Mouse (Mus musculus) bone marrow, adult 2 months (tissue): ENCODE data around the gene Eci1. TPM values are rescaled to one million over a fixed set of nuclear protein-coding genes. Genes with fewer than 3 reads are reported as not detected.

ENCODE experiments used
- H3K27ac ChIP-seq: fragments of 200-500 bp; 2 replicates; pipeline ENCODE4 v1.5.1; 2012; ENCODE audit warnings: low read depth, mild to moderate bottlenecking, control low read depth, inconsistent platforms, low read length; ENCODE audit not compliant: control insufficient read depth, poor library complexity, insufficient read depth
- H3K4me1 ChIP-seq: fragments of 200-500 bp; 2 replicates; pipeline ENCODE4 v1.6.1; 2011; ENCODE audit warnings: low read length; ENCODE audit not compliant: control insufficient read depth, insufficient read depth
- H3K4me3 ChIP-seq: fragments of 200-500 bp; replicated peaks from 2 replicates; pipeline ENCODE3; 2011; ENCODE audit warnings: mild to moderate bottlenecking, low read depth, low read length, control low read depth; ENCODE audit not compliant: control insufficient read depth
- CTCF ChIP-seq: fragments of 200-500 bp; IDR thresholded peaks from 2 replicates; pipeline ENCODE4 v1.5.1; 2011; ENCODE audit warnings: low read length, control low read depth; ENCODE audit not compliant: control insufficient read depth, insufficient read depth
- POLR2A ChIP-seq: fragments of 200-500 bp; IDR thresholded peaks from 2 replicates; pipeline ENCODE4 v1.6.1; 2011; ENCODE audit warnings: low read depth, mild to moderate bottlenecking, control low read depth, low read length, borderline replicate concordance; ENCODE audit not compliant: control insufficient read depth
- WGBS: fragments of 180-500 bp; shearing (Covaris S2); methylation state at CpG from one replicate; pipeline ENCODE4 v1.1.7; 2018; 5-methylcytosine and 5-hydroxymethylcytosine counted together
- polyA plus RNA-seq: library from polyadenylated mRNA; stranded (reverse); fragments of >200 nt; gene quantifications from 2 replicates; pipeline ENCODE4 v1.2.4, GENCODE M21; 2011; ENCODE audit warnings: low replicate concordance; ENCODE audit not compliant: missing spikeins, insufficient read depth, insufficient read length

Eci1 gene
- polyA plus RNA-seq, 1 experiment: 10.7 TPM

DNA sequence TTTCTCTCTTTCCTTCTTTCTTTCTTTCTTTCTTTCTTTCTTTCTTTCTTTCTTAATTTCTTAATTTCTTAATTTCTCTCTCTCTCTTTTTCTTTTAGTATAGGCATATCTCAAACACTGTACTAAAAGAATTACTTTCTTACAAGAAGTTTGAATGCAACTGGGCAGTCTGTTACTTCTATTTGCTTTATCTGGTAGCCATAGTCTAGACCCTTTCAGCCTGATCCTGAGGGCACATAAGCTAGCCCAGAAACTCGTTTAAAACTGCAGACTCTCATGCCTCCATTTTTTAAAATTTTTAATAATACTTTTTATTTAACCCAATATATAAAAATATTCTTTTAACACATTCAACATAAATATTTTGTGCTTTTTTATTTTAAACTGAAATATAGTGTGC is 53.0 kb downstream of the Eci1 start:
- WGBS: 13% methylated on average over 1 of the region's 1 CpGs
- H3K4me1 ChIP-seq: peaks cover 5% of the 10 kb centered on the region; the same call in 1 of the 2 replicates
- no peak overlapping the region for H3K4me3 ChIP-seq
- no peak overlapping the region for H3K27ac ChIP-seq
- TF ChIP-seq CTCF (no peak), POLR2A (no peak)

DNA sequence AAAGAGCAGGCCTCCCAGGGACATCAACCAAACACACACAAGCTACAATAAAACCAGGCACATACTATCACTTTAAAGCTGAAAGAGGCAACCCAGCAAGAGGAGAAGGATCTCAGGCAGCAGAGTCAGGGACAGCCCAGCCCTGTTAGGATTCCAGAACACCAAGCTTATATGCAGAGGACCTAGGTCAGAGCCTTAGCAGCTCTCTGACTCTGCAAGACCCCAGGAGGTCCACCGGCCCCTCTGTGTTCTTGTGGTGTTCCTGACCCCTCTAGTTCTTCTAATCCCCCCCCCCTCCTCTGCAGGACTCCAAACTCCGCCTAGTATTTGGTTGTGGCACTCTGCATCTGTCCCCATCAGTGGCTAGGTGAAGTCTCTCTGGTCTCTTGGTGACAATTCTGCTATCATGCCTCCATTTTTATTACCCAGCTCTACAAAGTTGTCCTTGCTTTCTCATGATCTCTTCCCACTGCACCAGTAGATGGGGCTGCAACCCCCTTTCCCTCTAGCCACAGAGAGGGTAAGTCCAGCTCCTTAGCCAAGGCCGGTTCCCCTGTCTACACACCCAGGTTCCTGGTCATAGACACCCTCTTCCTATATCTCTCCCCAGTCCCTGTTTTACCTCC is 53.9 kb downstream of the Eci1 start:
- TF ChIP-seq CTCF: peak; percentile 21; the same call in 1 of the 2 replicates
- TF ChIP-seq POLR2A: no peak
- H3K4me3 ChIP-seq: no peak overlapping the region
- WGBS: 54% methylated on average over 3 of the region's 3 CpGs
- no peak overlapping the region for H3K27ac ChIP-seq
- peaks cover 5% of the 10 kb centered on the region; the same call in 1 of the 2 replicates for H3K4me1 ChIP-seq

DNA sequence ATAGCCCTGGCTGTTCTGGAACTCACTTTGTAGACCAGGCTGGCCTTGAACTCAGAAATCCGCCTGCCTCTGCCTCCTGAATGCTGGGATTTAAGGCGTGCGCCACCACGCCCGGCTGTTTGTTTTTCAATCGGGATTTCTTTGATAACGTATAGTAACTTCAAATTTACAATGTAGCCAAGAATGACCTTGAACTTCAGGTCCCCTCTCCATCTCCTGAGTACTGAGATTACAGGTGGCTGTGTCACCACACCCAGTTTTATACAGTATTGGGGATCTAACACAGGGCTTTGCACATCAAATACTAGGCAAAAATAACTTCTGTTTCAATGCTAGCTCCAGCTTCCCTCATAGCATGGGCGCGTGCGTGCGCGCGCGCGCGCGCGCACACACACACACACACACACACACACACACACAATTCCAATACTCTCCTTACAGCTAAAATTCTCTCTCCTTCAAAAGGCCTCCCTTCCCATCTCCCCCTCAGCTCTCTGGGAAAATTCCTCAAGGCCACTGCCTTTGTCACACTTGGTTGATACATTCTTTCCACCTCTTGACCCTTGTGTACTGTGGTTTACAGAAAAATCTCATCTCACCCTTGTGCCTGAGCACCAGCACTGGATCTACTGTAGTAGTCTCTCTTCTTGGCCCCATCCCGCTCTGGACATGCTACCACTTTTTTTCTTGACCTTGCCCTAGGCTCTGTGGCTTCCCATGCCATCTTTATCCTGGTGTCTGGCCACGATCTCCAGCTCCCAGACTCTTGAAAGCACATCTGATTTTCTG is 54.8 kb downstream of the Eci1 start:
- Histone ChIP-seq H3K4me3 (no peak overlapping the region), H3K27ac (no peak overlapping the region), H3K4me1 (peaks cover 4% of the 10 kb centered on the region; the same call in 1 of the 2 replicates)
- WGBS: 92% methylated on average over 20 of the region's 20 CpGs
- no peak for TF ChIP-seq POLR2A
- TF ChIP-seq CTCF: no peak

DNA sequence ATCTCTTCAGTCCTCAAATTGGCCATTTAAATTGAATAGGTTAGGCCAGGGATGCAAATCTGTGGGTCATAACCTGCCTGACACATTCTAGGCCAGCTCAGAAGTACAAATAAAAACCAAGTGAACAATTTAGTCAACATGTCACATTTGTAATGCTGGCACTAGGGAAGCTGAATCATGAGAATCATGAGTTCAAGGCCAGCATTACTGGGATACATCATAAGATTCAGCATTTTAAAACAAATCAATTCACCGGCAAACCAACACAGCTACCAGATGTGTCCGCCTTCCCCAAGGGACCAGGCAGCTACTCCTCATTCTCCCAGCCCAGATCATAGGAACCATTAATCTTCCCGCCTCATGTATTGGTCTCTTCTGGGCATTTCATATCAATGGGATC is 57.1 kb downstream of the Eci1 start:
- Histone ChIP-seq H3K4me3 (no peak overlapping the region), H3K4me1 (no peaks in the 10 kb centered on the region; the same call in 1 of the 2 replicates), H3K27ac (no peak overlapping the region)
- TF ChIP-seq CTCF (no peak), POLR2A (no peak)
- WGBS: 89% methylated on average over 3 of the region's 3 CpGs

DNA sequence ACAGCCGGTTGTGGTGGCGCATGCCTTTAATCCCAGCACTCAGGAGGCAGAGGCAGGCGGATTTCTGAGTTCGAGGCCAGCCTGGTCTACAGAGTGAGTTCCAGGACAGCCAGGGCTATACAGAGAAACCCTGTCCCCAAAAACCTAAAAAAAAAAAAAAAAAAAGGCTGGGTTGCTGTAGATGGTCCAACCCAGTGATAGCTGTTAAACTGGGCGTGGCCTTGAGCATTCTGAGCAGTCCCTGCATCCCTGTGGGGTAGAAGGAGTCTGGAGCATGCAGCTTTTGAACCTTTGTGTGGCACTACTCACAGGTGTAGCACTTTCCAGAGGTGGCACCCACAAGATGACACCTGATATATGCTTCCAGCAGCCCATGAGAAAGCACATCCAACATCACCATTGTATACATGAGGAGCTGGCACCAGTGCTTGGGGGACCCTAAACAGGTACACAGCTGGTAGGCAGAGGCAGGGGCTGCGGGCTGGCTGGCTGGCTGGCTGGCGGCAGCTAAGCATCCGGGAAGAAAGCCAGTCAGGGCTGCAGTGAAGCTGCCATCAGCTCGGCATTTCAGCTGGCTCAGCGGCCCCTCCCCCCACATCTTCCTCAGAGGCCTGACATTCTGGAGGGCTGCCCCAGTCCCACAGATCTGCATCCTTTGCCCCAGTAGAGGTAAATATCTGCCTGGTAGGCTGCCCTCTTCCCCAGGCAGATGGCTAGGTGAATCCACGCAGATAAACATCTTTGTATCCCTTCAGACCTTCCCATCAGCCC is 58.8 kb downstream of the Eci1 start:
- WGBS: 54% methylated on average over 11 of the region's 11 CpGs

DNA sequence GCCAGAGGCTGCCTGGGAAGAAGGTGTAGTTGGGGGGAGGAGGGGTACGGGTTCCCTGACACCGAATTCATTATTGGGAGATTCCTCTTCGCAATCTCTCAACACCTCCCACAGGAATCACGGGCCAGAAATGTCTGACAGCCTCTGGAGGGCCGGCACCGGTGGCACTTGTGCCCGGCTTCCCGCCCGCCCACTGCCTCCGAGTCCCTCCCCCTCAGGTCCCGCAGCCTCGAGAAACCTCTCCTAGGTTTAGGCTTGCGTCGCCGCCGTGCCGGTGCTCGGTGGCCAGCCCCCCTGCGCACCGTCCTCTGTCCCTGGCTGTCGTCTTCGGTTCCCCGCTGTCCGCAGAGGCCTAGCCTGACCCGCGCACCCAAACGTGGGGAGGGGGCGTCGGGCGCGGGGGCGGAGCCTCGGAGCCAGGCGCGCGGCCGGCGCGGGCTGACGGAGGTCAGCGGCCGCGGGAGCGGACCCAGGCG is 61.8 kb downstream of the Eci1 start, which contains the start of gene Caskin1:
Gene Caskin1 (plus strand): TSS at position 416 of the 476 bp plus-strand sequence.
- no peaks in the 10 kb centered on the region for H3K4me1 ChIP-seq
- no peak within 1 kb of the TSS for H3K27ac ChIP-seq
- 2% methylated on average over 45 of the region's 45 CpGs for WGBS
- no peak within 1 kb of the TSS for H3K4me3 ChIP-seq
- no peak for TF ChIP-seq POLR2A
- no peak for TF ChIP-seq CTCF

More for the DNA sequence above, 58.8 kb downstream of the Eci1 start:
- Histone ChIP-seq H3K27ac (no peak overlapping the region), H3K4me3 (no peak overlapping the region), H3K4me1 (no peaks in the 10 kb centered on the region)
- TF ChIP-seq CTCF (no peak), POLR2A (no peak)

DNA sequence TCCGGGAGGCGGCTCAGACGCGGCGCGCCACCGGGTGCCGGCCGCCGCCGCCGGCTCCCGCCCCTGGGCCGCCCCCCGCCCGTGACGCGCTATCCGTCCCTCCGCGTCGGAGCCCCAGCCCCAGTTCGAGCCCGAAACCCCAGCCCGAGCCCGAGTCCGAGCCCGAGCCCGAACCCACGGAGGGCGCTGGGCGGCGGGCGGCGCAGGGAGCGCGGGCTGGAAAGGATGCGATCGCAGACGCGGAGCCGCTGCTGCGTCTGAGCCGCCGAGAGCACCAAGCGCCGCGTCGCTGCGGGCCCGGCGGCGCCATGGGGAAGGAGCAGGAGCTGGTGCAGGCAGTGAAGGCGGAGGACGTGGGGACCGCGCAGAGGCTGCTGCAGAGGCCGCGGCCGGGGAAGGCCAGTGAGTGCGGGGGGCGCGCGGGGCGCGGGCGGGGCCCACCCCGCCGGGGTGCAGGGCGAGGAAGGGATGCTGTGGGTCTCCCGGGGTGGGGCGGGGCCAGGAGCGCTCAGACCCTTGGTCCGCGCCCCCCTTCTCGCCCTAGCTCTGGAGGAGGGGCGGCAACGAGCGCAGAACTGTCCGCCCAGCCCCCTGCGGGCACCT is 62.3 kb downstream of the Eci1 start:
- 1% methylated on average over 76 of the region's 81 CpGs for WGBS
- TF ChIP-seq CTCF (no peak), POLR2A (no peak)
- H3K4me1 ChIP-seq: no peaks in the 10 kb centered on the region

More for the DNA sequence above, 62.3 kb downstream of the Eci1 start:
- no peak overlapping the region for H3K27ac ChIP-seq
- no peak overlapping the region for H3K4me3 ChIP-seq

Other genes with a start within 250 kb of the Eci1 start
- gene Tbc1d24, start 221.1 kb upstream of the Eci1 start, polyA plus RNA-seq: 4.2 and 10.6 TPM in 2 replicates
- 0.27 and 0.37 TPM in 2 replicates for gene Ntn3, start 217.1 kb upstream of the Eci1 start, polyA plus RNA-seq
- 11.7 and 15.1 TPM in 2 replicates for gene Tedc2, start 205.8 kb upstream of the Eci1 start, polyA plus RNA-seq
- gene Ccnf, start 175.2 kb upstream of the Eci1 start, polyA plus RNA-seq: 58.4 and 73.9 TPM in 2 replicates
- not detected in 2 replicates for gene Abca17, start 75.6 kb upstream of the Eci1 start, polyA plus RNA-seq
- 18.6 and 36.5 TPM in 2 replicates for gene Abca3, start 74.7 kb upstream of the Eci1 start, polyA plus RNA-seq
- gene Rnps1, start 12.1 kb upstream of the Eci1 start, polyA plus RNA-seq: 53.5 and 73.6 TPM in 2 replicates
- 5.0 and 21.3 TPM in 2 replicates for gene Dnase1l2, start 16.5 kb downstream of the Eci1 start, polyA plus RNA-seq
- gene E4f1, start 43.7 kb downstream of the Eci1 start, polyA plus RNA-seq: 34.5 and 70.1 TPM in 2 replicates
- gene Pgp, start 43.8 kb downstream of the Eci1 start, polyA plus RNA-seq: 33.0 and 34.7 TPM in 2 replicates
- gene Bricd5, start 47.2 kb downstream of the Eci1 start, polyA plus RNA-seq: 3.3 TPM in 1 of 2 replicates, not detected in the other
- gene Mlst8, start 52.4 kb downstream of the Eci1 start, polyA plus RNA-seq: 9.8 and 22.9 TPM in 2 replicates
- not detected in 2 replicates for gene Caskin1, start 62.0 kb downstream of the Eci1 start, polyA plus RNA-seq
- gene Traf7, start 101.3 kb downstream of the Eci1 start, polyA plus RNA-seq: 79.2 and 108 TPM in 2 replicates
- not detected in 2 replicates for gene Rab26, start 107.6 kb downstream of the Eci1 start, polyA plus RNA-seq
- gene Pkd1, start 123.2 kb downstream of the Eci1 start, polyA plus RNA-seq: 10.4 and 17.9 TPM in 2 replicates
- 38.1 and 92.1 TPM in 2 replicates for gene Tsc2, start 206.0 kb downstream of the Eci1 start, polyA plus RNA-seq
- gene Nthl1, start 206.0 kb downstream of the Eci1 start, polyA plus RNA-seq: 4.6 and 6.5 TPM in 2 replicates
- gene Slc9a3r2, start 223.7 kb downstream of the Eci1 start, polyA plus RNA-seq: 5.2 and 5.9 TPM in 2 replicates
- not detected in 2 replicates for gene Npw, start 231.8 kb downstream of the Eci1 start, polyA plus RNA-seq
- gene Zfp598, start 243.0 kb downstream of the Eci1 start, polyA plus RNA-seq: 19.6 and 29.3 TPM in 2 replicates